Mouse (Mus musculus): ENCODE measurements around the gene Rab11a. TPM values are rescaled to one million over a fixed set of nuclear protein-coding genes. Genes with fewer than 3 reads are reported as not detected.
"Not testable (repeated sequence)": the region's sequence is repeated elsewhere in the genome, so short reads cannot be mapped to it uniquely, and the experiment has no call there.

The Rab11a gene
- polyA plus RNA-seq, 1 experiment: 141 TPM

DNA sequence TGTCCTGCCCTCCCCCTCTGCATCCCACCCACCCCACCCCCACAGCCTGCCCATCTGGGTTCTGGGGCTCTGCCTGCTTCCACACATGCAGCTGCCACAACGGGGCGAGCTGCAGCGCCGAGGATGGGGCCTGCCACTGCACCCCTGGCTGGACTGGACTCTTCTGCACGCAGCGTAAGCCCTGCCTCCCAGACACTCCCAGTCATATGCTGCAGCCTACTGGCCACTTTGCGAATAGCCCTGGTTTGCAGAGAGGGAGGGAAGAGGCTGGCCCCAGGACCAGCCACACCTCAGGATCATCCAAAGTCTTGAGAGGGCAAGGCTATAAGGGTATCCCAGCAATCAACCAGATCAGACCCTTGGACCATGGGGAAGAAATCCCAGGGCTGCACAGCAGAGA is 46.4 kb downstream of the Rab11a start:
- no peak overlapping the region for H3K27ac ChIP-seq (replicated peaks; ENCODE audit: low read depth, low read length)
- no peak overlapping the region for H3K4me3 ChIP-seq (ENCODE audit: insufficient read depth, low read depth, low read length)
- H3K4me1 ChIP-seq (ENCODE audit: control insufficient read depth, insufficient read depth, insufficient read length, low read length): no peaks in the 10 kb centered on the region

DNA sequence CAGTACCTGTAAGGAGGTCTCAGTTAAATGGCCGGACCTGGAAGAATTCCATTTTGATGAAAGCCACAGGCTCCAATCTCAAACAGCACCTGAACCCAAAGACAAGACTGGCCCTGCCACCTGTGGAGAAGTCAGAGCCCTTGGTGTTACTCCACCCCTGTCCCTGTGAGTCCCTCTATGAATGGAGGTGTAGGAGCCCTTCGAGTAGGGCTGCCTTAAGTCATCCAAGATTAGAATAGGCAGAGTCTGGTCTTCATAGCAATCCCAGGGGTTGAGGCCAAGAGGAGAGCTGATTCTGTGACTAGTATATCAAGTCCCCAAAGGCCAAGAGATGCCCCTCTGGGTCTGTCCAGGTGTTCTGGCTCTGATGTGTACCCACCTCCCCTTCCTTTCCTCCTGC is 46.8 kb downstream of the Rab11a start:
- Histone ChIP-seq H3K4me3 (ENCODE audit: insufficient read depth, low read depth, low read length) (no peak overlapping the region), H3K4me1 (ENCODE audit: control insufficient read depth, insufficient read depth, insufficient read length, low read length) (no peaks in the 10 kb centered on the region), H3K27ac (replicated peaks; ENCODE audit: low read depth, low read length) (no peak overlapping the region)

DNA sequence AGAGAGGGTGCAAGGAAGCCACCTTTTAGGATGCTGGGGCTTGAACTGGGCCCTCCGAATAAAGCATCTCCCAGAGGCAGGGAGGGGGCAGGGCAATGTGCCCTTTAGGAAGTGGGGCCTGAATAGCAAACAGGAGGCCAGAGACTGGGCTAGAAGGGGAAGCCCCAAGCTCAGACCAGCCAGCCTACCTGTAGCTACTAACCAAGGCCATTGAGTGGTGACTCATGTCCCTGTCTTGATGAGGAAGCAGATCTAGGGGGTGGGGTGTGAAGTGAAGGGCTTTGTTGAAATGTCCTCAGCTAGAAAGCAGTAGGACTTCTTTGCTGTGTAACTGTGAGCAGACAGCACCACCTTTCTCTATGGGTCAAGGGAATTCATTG is 49.6 kb downstream of the Rab11a start:
- Histone ChIP-seq H3K4me1 (ENCODE audit: control insufficient read depth, insufficient read depth, insufficient read length, low read length) (no peaks in the 10 kb centered on the region), H3K4me3 (ENCODE audit: insufficient read depth, low read depth, low read length) (no peak overlapping the region), H3K27ac (replicated peaks; ENCODE audit: low read depth, low read length) (no peak overlapping the region)

DNA sequence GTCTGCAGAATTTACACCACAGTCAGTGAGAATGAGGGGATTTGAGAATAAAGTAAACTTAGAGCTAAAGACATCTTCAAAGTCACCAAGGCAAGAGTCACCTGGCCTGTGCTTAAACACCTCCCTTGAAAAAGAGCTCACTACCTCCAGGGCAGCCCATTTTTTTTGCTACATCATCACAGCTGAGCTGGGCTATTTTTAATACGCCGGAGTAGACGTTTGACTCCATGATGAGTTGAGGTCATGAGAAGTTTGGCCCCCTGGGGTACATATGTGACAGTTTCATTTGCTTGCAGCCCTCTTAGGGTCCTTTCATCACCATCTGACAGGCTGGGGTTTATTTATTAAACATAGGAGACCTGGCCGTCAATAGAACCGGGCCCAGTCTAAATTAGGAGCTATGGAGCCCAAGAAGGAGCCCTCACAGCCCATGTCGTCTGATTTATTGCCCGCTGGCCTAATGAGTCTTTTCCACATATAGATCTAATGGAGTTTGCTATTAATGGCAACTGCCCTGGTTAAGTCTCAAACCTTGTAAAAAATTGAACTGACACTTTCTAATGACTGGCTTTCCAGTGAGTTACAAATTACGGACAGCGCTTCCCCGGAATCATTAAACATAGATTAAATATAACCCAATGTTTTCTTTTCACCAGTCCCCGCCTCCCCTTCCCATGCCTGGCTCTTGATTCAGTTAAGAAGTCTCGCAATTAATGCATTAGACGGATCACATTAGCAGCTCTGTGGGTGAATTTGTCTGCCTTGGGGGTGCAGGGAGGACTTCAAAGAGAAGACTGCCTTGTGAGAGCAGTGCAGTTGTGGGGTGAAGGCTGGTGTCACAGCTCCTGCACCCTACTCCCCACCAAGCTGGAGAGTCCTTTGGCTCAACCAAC is 50.2 kb downstream of the Rab11a start:
- Histone ChIP-seq H3K27ac (replicated peaks; ENCODE audit: low read depth, low read length) (no peak overlapping the region), H3K4me1 (ENCODE audit: control insufficient read depth, insufficient read depth, insufficient read length, low read length) (no peaks in the 10 kb centered on the region), H3K4me3 (ENCODE audit: insufficient read depth, low read depth, low read length) (no peak overlapping the region)

DNA sequence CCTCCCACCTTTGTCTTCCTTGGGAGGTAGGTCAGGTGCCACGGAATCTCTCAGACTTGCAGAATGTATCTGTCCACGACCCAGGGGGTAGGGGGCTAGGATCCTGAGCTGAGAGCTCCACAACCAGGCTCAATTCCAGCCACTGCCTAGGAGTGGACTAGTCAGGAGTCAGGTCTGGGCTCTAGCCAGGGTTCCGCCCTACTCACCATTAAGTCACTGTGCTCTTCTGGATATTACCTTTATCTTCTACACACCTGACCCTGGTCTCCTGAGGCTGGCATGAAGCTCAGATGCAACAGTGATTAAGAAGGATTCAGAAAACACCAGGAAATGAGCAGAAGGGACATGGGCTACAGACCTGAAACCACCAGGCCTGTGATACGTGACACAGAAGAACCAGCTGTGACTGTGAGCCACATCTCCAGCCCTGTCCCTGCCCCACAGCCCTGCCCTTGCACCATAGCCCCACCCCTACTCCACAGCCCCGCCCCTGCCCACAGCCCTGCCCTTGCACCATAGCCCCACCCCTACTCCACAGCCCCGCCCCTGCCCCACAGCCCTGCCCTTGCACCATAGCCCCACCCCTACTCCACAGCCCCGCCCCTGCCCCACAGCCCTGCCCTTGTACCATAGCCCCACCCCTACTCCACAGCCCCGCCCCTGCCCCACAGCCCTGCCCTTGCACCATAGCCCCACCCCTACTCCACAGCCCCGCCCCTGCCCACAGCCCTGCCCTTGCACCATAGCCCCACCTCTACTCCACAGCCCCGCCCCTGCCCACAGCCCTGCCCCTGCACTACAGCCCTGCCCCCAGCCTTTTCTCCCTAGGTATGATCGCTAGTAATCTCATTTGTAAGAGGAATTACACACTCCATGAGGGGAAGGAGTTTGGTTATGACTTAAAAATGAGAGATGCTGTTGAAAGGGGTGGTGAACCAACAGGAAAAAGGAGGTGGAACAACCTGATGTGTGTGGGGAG is 65.9 kb downstream of the Rab11a start:
- not testable (repeated sequence) for H3K4me1 ChIP-seq (ENCODE audit: control insufficient read depth, insufficient read depth, insufficient read length, low read length); H3K27ac ChIP-seq (replicated peaks; ENCODE audit: low read depth, low read length); H3K4me3 ChIP-seq (ENCODE audit: insufficient read depth, low read depth, low read length)

DNA sequence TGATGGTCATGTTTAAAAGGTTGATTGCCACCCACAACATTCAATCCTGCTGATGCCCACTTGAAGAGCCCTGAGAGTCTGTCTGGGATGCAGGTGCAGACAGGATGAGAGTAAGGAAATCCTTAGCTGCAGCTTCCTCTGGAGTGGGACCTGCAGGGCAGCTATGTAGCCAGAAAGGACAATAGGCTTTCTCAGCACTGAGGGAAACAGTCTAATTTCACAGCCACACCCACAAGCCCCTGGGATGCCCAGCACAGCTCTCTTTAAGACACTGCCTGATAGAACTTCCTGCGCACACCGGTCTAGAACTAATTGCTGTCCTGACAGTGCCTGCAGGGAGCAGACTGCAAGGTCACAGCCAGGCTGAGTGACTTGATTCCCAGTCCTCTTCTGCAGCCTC is 69.6 kb downstream of the Rab11a start:
- no peak overlapping the region for H3K27ac ChIP-seq (replicated peaks; ENCODE audit: low read depth, low read length)
- no peaks in the 10 kb centered on the region for H3K4me1 ChIP-seq (ENCODE audit: control insufficient read depth, insufficient read depth, insufficient read length, low read length)
- no peak overlapping the region for H3K4me3 ChIP-seq (ENCODE audit: insufficient read depth, low read depth, low read length)

DNA sequence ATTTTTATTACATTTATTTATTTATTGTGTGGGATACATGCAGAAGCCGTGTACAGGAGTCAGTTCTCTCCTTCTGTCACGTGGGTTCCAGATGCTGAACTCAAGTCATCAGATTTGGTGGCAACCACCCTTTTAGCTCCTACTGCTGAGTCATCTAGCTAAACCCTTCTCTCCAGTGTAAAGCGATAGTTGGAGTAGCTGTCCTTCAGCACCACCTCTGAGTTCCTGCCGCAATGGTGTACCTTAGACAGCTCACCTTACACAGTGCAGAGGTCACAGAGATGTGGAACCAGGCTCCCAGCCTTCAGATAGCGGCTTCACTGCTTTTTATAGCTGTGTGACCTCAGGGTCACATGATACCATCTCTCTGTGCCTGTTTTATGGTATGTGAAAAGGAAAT is 70.0 kb downstream of the Rab11a start:
- Histone ChIP-seq H3K27ac (replicated peaks; ENCODE audit: low read depth, low read length) (no peak overlapping the region), H3K4me3 (ENCODE audit: insufficient read depth, low read depth, low read length) (no peak overlapping the region), H3K4me1 (ENCODE audit: control insufficient read depth, insufficient read depth, insufficient read length, low read length) (no peaks in the 10 kb centered on the region)

DNA sequence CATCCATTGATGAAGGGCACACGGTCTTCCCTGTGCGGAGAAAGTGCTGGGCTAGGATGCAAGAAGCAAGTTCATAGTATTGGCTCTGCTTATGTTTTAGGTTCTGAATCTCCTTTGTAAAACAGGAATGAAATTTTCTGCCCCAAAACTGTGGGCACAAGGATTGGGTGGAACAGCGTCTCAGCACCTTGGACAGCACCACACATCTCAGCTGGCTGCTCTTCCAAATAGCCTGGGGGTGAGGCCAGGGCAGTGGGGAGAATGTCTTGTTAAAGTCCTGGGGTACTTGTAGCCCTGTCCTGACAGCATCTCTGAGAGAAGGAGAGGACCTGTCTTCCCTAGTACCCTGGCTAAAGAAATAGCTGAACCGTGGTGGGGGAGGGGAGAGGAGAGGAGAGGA is 71.0 kb downstream of the Rab11a start:
- Histone ChIP-seq H3K27ac (replicated peaks; ENCODE audit: low read depth, low read length) (no peak overlapping the region), H3K4me1 (ENCODE audit: control insufficient read depth, insufficient read depth, insufficient read length, low read length) (no peaks in the 10 kb centered on the region)

More for the DNA sequence above, 71.0 kb downstream of the Rab11a start:
- no peak overlapping the region for H3K4me3 ChIP-seq (ENCODE audit: insufficient read depth, low read depth, low read length)

Other genes with a start within 250 kb of the Rab11a start
- gene Dennd4a, start 73.6 kb upstream of the Rab11a start, polyA plus RNA-seq (2012; ENCODE audit: insufficient read depth, insufficient read length, missing spikeins): 11.0 and 24.6 TPM in 2 replicates
- gene Slc24a1, start 213.8 kb upstream of the Rab11a start, polyA plus RNA-seq (2012; ENCODE audit: insufficient read depth, insufficient read length, missing spikeins): not detected in 2 replicates
- gene Ints14, start 223.1 kb upstream of the Rab11a start, polyA plus RNA-seq (2012; ENCODE audit: insufficient read depth, insufficient read length, missing spikeins): 14.5 and 21.2 TPM in 2 replicates